Mouse (Mus musculus) cortical plate, adult 2 months (tissue): ENCODE results near the gene Prkcz.

Experiments used
- CTCF ChIP-seq: fragments of 200-500 bp; IDR thresholded peaks from 2 replicates; pipeline ENCODE4 v1.5.1; 2011; ENCODE audit warnings: mild to moderate bottlenecking, control low read depth, low read length; ENCODE audit not compliant: insufficient read depth; ENCODE audit errors: extremely low read depth
- POLR2A ChIP-seq: fragments of 200-500 bp; IDR thresholded peaks from 2 replicates; pipeline ENCODE4 v1.6.1; 2011; ENCODE audit warnings: mild to moderate bottlenecking, low read length, control low read depth; ENCODE audit not compliant: insufficient read depth; ENCODE audit errors: extremely low read depth

DNA sequence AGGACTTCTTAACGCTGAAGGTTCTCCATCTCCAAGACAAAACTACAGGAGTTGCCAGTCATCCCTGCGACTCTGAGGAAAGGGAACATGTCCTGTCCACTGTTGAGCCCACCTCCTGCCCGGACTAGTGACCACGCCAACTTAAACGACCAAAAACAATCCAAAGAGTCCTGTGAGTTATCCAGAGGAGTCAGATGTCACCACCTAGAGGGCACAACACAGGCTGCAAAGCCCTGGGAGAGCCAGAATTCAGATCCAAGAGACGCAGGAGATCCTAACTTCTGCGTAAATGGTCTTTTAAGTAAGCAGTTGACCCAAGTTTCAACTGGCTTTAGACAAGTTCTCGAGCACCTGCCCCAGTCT is 47.5 kb upstream of the Prkcz start:
- TF ChIP-seq CTCF (peak; percentile 28; the same call in 1 of the 2 replicates), POLR2A (no peak)
